Comparison of ENCODE assay signal across 15 mouse cellular contexts in the genomic region with DNA sequence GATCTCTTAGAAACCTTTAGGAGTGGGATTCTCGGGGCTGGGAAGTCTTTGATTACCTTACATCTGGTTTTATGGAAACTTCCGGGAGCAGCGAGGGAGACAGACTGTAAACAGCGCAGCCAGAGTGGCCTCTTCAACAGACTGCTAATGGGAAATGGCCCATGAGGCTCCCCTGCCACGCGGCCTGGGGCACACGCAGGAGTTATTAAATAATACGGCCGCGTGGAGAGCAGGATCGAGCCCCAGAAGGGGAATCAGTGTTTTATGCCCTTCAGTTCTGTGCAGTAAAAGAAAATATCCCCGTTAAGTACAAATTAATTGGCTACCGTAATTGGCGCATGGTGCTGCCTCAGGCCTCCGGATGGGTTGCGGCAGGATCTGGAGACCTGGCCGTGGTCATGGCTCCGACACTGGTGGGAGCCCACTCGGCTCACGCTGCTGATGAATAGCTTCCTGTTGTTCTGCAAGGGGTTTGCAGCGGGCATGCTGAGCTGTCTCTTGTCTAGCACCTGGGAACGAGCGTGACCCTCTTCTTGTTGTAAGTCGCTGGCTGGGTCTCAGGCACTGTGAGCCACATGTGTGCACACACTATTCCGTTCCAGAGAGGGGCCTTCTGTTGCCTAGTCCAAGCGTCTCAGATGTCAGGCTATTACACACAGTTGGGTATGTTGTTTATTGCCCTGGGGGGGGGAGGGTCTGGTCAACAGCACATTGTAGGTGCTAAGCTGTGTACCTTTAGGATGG. TPM values are rescaled to one million over a fixed set of nuclear protein-coding genes. Genes with fewer than 3 reads are reported as not detected.
DNase-seq lines count a peak whose midpoint lies in the region; ATAC-seq lines count a peak whose summit lies in the region.
"Had no signal": no experiment of that assay in that cellular context is flagged by ENCODE, and none has a peak within 500 bp of the region (broad histone marks: within the 10 kb centered on the region; RNA-seq: fewer than 3 reads in every experiment).

No protein-coding gene starts in this region.

- H3K4me2 ChIP-seq in hindbrain, embryonic 11.5 days (replicated peaks; ENCODE audit: low read depth, low read length): no peak overlapping the region
- no peak overlapping the region for H3K4me2 ChIP-seq in hindbrain, embryonic 16.5 days (ENCODE audit: low read length)
- peak overlapping the region; percentile 48 for H3K4me2 ChIP-seq in limb, embryonic 12.5 days
- H3K4me2 ChIP-seq: heart, embryonic 13.5 days; liver, embryonic 15.5 days had no signal

- no peak for DNase-seq in hindbrain, embryonic 11.5 days (ENCODE audit: low spot score)
- DNase-seq in retina, postnatal 1 day: peak; percentile 21
- DNase-seq in retina, embryonic 14.5 days (ENCODE audit: low spot score): no peak
- DNase-seq in yolk sac, embryonic 10.5 days (ENCODE audit: low spot score): peak; percentile 19
- DNase-seq in adrenal gland, postnatal 14 days: no peak
- DNase-seq: adrenal gland, postnatal 10 days; layer of hippocampus, adult 9-11 months; thymus, postnatal 36 days had no signal

- H3K4me1 ChIP-seq in hindbrain, embryonic 11.5 days (replicated peaks; ENCODE audit: control insufficient read depth, insufficient read depth, low read length): no peaks in the 10 kb centered on the region
- H3K4me1 ChIP-seq in hindbrain, embryonic 16.5 days (ENCODE audit: control insufficient read depth, insufficient read depth, low read depth, low read length): peaks cover 5% of the 10 kb centered on the region; the same call in 1 of the 2 replicates
- peaks cover 35% of the 10 kb centered on the region for H3K4me1 ChIP-seq in limb, embryonic 12.5 days (replicated peaks)
- H3K4me1 ChIP-seq: liver, embryonic 15.5 days had no signal

- H3K36me3 ChIP-seq in hindbrain, embryonic 11.5 days (ENCODE audit: control insufficient read depth, insufficient read depth, low read length): no peaks in the 10 kb centered on the region
- H3K36me3 ChIP-seq in hindbrain, embryonic 16.5 days (ENCODE audit: control insufficient read depth, insufficient read depth, low read length): no peaks in the 10 kb centered on the region
- H3K36me3 ChIP-seq in limb, embryonic 12.5 days: no peaks in the 10 kb centered on the region
- H3K36me3 ChIP-seq: heart, embryonic 13.5 days; liver, embryonic 15.5 days had no signal

- no peaks in the 10 kb centered on the region for H3K27me3 ChIP-seq in hindbrain, embryonic 11.5 days (ENCODE audit: control insufficient read depth, insufficient read depth, low read length)
- H3K27me3 ChIP-seq in hindbrain, embryonic 16.5 days (replicated peaks; ENCODE audit: control insufficient read depth, insufficient read depth, low read length): no peaks in the 10 kb centered on the region
- no peaks in the 10 kb centered on the region for H3K27me3 ChIP-seq in limb, embryonic 12.5 days
- H3K27me3 ChIP-seq: heart, embryonic 13.5 days; liver, embryonic 15.5 days had no signal

- peak; percentile 33; the same call in 1 of the 2 replicates for ATAC-seq in hindbrain, embryonic 11.5 days (ENCODE audit: low FRiP score)
- ATAC-seq in hindbrain, embryonic 16.5 days: no peak; the same call in 1 of the 2 replicates
- ATAC-seq in limb, embryonic 12.5 days (ENCODE audit: insufficient number of reproducible peaks, insufficient read depth, low FRiP score, low TSS enrichment, low read depth): peak; percentile 74
- no peak for ATAC-seq in CD4-positive, CD25-positive, alpha-beta regulatory T cell, adult 4 months

- H3K9me3 ChIP-seq in hindbrain, embryonic 11.5 days (ENCODE audit: control insufficient read depth, low read length): no peaks in the 10 kb centered on the region
- no peaks in the 10 kb centered on the region for H3K9me3 ChIP-seq in hindbrain, embryonic 16.5 days (ENCODE audit: control insufficient read depth, low read length)
- H3K9me3 ChIP-seq in limb, embryonic 12.5 days: no peaks in the 10 kb centered on the region
- H3K9me3 ChIP-seq: heart, embryonic 13.5 days; liver, embryonic 15.5 days had no signal

- H3K9ac ChIP-seq in hindbrain, embryonic 11.5 days (ENCODE audit: low read depth, low read length): no peak overlapping the region
- no peak overlapping the region for H3K9ac ChIP-seq in hindbrain, embryonic 16.5 days (ENCODE audit: low read depth, low read length)
- H3K9ac ChIP-seq in limb, embryonic 12.5 days (replicated peaks): no peak overlapping the region
- H3K9ac ChIP-seq: heart, embryonic 13.5 days; liver, embryonic 15.5 days had no signal

- H3K27ac ChIP-seq in hindbrain, embryonic 11.5 days (ENCODE audit: low read depth, low read length): no peak overlapping the region
- no peak overlapping the region for H3K27ac ChIP-seq in hindbrain, embryonic 16.5 days (ENCODE audit: low read depth, low read length)
- H3K27ac ChIP-seq in limb, embryonic 12.5 days: peak overlapping the region; percentile 83
- H3K27ac ChIP-seq: heart, embryonic 13.5 days; kidney, postnatal 0 days; liver, embryonic 15.5 days had no signal

- 71% methylated on average over 26 of the region's 26 CpGs for WGBS in hindbrain, embryonic 11.5 days
- 46% methylated on average over 26 of the region's 26 CpGs for WGBS in hindbrain, embryonic 16.5 days
- 14% methylated on average over 26 of the region's 26 CpGs for WGBS in limb, embryonic 12.5 days

- H3K4me3 ChIP-seq in hindbrain, embryonic 11.5 days (ENCODE audit: low read depth, low read length): no peak overlapping the region
- H3K4me3 ChIP-seq in hindbrain, embryonic 16.5 days (ENCODE audit: low read length): no peak overlapping the region
- peak overlapping the region; percentile 9; the same call in 1 of the 2 replicates for H3K4me3 ChIP-seq in limb, embryonic 12.5 days (replicated peaks)
- H3K4me3 ChIP-seq: erythroblast, embryonic 14.5 days; heart, embryonic 13.5 days; liver, embryonic 15.5 days had no signal

RNA-seq across cellular contexts. Expression of gene Ccne1, which starts 22.8 kb away (rescaled TPM):
- polyA plus RNA-seq in hindbrain, embryonic 11.5 days (2014; fragmentation: Nextera tagmentation; extraction: Ambion mirVana): 56.6 and 60.5 TPM in 2 replicates
- 20.2 and 20.8 TPM in 2 replicates for polyA plus RNA-seq in hindbrain, embryonic 16.5 days (2015; fragmentation: Nextera tagmentation; extraction: Ambion mirVana)
- polyA plus RNA-seq in limb, embryonic 12.5 days (2016; fragmentation: Nextera tagmentation; extraction: Ambion mirVana): 84.6 and 85.6 TPM in 2 replicates
- 10.6 and 10.8 TPM in 2 replicates for total RNA-seq in adrenal gland, postnatal 14 days (2021)
- polyA plus RNA-seq in CD4-positive, CD25-positive, alpha-beta regulatory T cell, adult 4 months (2017; shearing (Covaris generic)): 1 to 10 TPM; 3.3 to 3.5 TPM

RNA-seq across cellular contexts. Expression of gene 1600014C10Rik, which starts 52.9 kb away (rescaled TPM):
- 14.7 and 18.5 TPM in 2 replicates for polyA plus RNA-seq in hindbrain, embryonic 11.5 days (2014; fragmentation: Nextera tagmentation; extraction: Ambion mirVana)
- polyA plus RNA-seq in hindbrain, embryonic 16.5 days (2015; fragmentation: Nextera tagmentation; extraction: Ambion mirVana): 32.7 and 33.7 TPM in 2 replicates
- polyA plus RNA-seq in limb, embryonic 12.5 days (2016; fragmentation: Nextera tagmentation; extraction: Ambion mirVana): 15.1 and 15.6 TPM in 2 replicates
- 36.1 and 50.2 TPM in 2 replicates for total RNA-seq in adrenal gland, postnatal 14 days (2021)
- 100 to 1,000 TPM; 152 to 193 TPM for polyA plus RNA-seq in CD4-positive, CD25-positive, alpha-beta regulatory T cell, adult 4 months (2017; shearing (Covaris generic))
- polyA plus RNA-seq: erythroblast, embryonic 14.5 days had no signal

Comparison
In these comparisons a context has a peak if more than half of its experiments do, and no peak if none do; other contexts are left out.
1. ATAC-seq: peak in hindbrain, embryonic 11.5 days (single experiment) and limb, embryonic 12.5 days (single experiment); none in hindbrain, embryonic 16.5 days (single experiment) and CD4-positive, CD25-positive, alpha-beta regulatory T cell, adult 4 months (single experiment).
2. DNase-seq: peak in retina, postnatal 1 day (single experiment) and yolk sac, embryonic 10.5 days (single experiment); none in hindbrain, embryonic 11.5 days (single experiment), retina, embryonic 14.5 days (single experiment) and adrenal gland, postnatal 14 days (single experiment).